Mouse (Mus musculus) neutrophil, adult 65 days (primary cell): Measurements from ENCODE around the gene Rassf8. TPM values are rescaled to one million over a fixed set of nuclear protein-coding genes. Genes with fewer than 3 reads are reported as not detected.

Experiments used
- total RNA-seq: library from RNA; stranded (reverse); gene quantifications from 2 replicates; pipeline ENCODE4 v1.2.4, GENCODE M21; 2023

Rassf8 gene
- total RNA-seq, result 7.9 and 8.1 TPM in 2 replicates

GRCm38 (mm10) chr6:145746132-145746849, at the start of gene Rassf8:
Rassf8 (plus strand) TSS chr6:145746748.

GRCm38 (mm10) chr6:145865289-145865885, 118.8 kb downstream of the Rassf8 start, which contains the start of gene Bhlhe41:
Bhlhe41 (minus strand) TSS chr6:145865558.

Other genes starting within 250 kb of the Rassf8 start
- gene Lmntd1, start 132.4 kb upstream of the Rassf8 start, total RNA-seq, result not detected in 2 replicates
- not detected in 2 replicates for gene Tuba3b, start 131.0 kb upstream of the Rassf8 start, total RNA-seq
- gene Bhlhe41, start 118.8 kb downstream of the Rassf8 start, total RNA-seq, result 0.16 and 0.52 TPM in 2 replicates
- not detected in 2 replicates for gene Sspn, start 184.9 kb downstream of the Rassf8 start, total RNA-seq